Mouse (Mus musculus): ENCODE data around the gene Kbtbd12.

DNA sequence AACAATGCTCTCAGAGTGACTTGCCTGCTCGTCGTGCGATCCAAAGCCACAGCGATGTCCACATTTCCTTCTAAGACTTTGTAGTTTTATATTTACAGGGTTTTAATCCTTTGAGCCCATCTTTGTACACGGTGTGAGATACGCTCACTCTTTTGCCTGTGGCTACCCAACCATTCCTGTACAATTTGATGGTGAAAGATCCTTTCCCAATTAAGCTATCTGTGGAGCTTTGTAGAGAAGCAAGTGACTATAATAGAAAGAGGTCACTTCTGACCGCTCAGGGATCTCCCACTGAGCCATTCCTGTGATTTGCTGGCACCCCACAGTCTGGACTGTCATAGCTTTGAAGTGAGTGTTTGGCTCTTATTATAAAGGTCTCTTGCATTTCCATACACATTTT lies 71.1 kb downstream of the Kbtbd12 start:
- TF ChIP-seq CTCF (IDR thresholded peaks at IDR 0.05; ENCODE audit: control insufficient read depth, insufficient read depth, low read length) (no peak), POLR2A (IDR thresholded peaks at IDR 0.05; ENCODE audit: borderline replicate concordance, control insufficient read depth, low read depth, low read length) (no peak)

All from bone marrow, adult 2 months (tissue).